Mouse (Mus musculus) CD4-positive helper T cell, adult 2 months (primary cell): ENCODE data around the gene Crybb1.

Experiments used
- DNase-seq: peaks from one replicate; pipeline ENCODE4 v3.0.0-alpha.2; 2012; ENCODE audit warnings: low read depth, missing footprints, low spot score

Gene Crybb1

DNA sequence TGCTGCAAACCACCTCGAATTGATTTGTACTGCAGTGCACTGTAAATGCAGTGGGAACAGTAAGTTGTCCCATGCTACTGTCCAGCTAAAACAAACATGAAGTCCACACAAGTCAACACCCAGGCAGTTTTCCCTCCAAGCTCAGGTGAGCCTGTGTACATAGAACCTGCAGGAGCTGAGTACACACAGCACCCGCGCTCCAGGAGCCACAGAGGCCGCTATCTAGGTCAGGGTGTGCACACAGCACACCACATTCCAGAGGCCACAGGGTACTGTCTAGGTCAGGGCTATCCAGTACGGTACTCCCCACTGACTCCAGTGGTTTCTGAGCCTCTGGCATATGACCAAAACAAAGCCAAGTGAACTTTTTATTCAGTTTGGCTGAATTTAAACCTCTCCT, 46.7 kb downstream of the Crybb1 start:
- no peak for DNase-seq

- DNase-seq: no peak
Observed at GRCm38 (mm10) chr5:112305842-112306241, 50.2 kb downstream of the Crybb1 start.

DNA sequence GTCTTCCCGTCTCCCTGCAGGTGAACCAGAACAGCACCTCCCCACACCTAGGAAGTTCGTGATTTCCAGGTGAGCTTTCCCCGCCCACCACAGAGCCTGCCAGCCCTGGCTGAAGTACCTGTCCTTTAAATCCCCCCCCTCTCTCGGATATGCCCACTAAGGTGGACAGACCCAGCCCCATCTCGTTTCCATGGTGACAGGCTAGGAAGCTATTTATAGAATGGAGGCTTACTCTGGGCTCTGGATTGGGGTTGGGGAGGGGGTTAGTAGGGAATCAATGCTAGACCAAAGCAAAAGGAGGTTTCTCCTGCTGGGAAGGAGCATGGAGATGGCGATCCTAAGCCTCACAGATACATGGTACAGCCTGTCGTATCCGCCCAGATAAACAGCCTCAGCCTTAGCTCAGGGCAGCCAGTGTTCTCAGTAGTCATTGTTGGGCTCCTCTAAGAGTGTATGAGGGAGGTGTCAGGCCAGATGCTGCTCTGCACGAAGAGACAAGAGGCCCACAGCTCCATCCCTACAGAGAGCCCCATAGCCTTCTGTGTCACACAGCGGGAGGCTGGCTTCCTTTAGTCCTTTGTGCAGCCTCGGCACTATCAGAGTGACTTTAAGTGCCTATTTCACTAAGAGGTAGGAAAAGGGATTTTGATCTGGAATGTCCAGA, 57.7 kb downstream of the Crybb1 start:
- DNase-seq: no peak

GRCm38 (mm10) chr5:112316468-112316867, 60.9 kb downstream of the Crybb1 start:
- no peak for DNase-seq

DNA sequence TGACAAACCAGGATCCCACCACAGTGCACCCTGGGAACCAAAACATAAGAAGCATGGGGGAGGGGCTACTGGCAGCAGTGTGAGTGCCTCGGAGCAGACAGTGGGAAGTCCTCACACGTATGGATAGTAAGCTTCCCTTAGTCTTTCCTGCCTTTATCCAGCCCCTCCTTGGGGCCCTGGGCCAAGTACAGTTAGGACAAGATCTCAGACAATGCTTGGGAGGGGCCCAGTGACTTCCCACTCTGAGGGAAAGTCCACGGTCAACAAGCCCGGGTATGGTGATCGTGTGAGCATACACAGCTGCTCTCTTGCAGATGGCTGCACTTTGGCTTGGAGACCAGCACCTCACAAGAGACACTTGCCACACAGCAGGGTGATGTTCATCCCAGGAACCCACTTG, 61.7 kb downstream of the Crybb1 start:
- no peak for DNase-seq
